Mouse (Mus musculus) heart, adult 8-10 months (tissue): ENCODE data around the gene Slc46a2. TPM values are rescaled to one million over a fixed set of nuclear protein-coding genes. Genes with fewer than 3 reads are reported as not detected.

ENCODE experiments used
- DNase-seq: peaks from one replicate; pipeline ENCODE4 v3.0.0; 2022; ENCODE audit warnings: low spot score
- total RNA-seq, 4 experiments: library from RNA; stranded (reverse); gene quantifications; 2 replicates each; pipeline ENCODE4 v1.2.4; 2022

The Slc46a2 gene
- total RNA-seq, 4 experiments from 2014 or later: 0.09 to 0.14 TPM; not detected in 2

- no peak for DNase-seq
These were observed 55.0 kb downstream of the Slc46a2 start for GRCm38 (mm10) chr4:59859693-59860425.

Other genes starting within 250 kb of the Slc46a2 start
- gene Inip, start 113.5 kb downstream of the Slc46a2 start, total RNA-seq: 10 to 100 TPM in 2 of 4 experiments, 1 to 10 TPM in 2; 9.4 to 12.3 (median 10.8) TPM
- gene Snx30, start 109.2 kb downstream of the Slc46a2 start, total RNA-seq: 1 to 10 TPM; 4.1 to 6.8 (median 5.5) TPM
- gene Mup4, start 45.7 kb upstream of the Slc46a2 start, total RNA-seq: not detected
- not detected for gene Mup6, start 49.2 kb upstream of the Slc46a2 start, total RNA-seq
- not detected for gene Mup7, start 155.4 kb upstream of the Slc46a2 start, total RNA-seq
- not detected for gene Mup2, start 239.2 kb upstream of the Slc46a2 start, total RNA-seq